Mouse (Mus musculus): ENCODE data around the gene Gtf2e1. TPM values are rescaled to one million over a fixed set of nuclear protein-coding genes. Genes with fewer than 3 reads are reported as not detected.

Gene Gtf2e1
- polyA plus RNA-seq, 1 experiment = 7.9 TPM

GRCm38 (mm10) chr16:37478311-37479291 is 61.0 kb downstream of the Gtf2e1 start:
- no peak for DNase-seq (ENCODE audit: low read depth)

DNA sequence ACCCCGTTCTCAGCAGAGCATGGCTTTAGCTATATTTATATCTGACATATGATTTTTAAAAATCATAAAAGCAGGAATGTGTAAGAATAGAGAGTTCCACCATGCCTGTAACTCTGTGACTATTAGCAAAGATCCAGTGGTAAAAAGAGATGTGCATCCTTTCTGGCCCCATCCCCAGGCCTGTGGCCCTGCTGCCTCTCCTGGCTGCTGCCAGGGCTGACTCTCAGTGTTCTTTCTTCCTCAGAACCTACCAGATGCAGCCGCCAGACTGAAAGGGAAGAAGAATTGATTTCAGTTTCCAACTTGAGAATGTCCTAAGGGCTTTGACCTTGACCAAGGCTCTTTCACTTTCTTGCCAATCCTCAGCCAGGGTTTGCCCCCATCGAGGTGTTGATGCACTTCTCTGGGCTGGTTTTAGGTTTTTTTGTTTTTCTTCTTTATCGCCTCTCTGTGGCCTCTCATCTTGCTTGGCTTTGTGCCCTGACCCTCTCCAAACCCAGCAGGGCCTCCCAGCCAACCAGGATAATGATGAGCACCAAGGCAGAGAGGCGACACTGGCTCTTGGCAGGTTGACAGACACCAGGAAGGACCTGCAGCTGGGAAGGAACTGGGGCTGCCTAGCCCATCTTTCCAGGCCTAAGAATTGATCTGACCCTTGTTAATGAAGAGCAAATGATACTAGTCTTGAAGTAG is 66.8 kb downstream of the Gtf2e1 start:
- no peak for DNase-seq (ENCODE audit: low read depth)

- no peak for DNase-seq (ENCODE audit: low read depth)
Measured at GRCm38 (mm10) chr16:37469595-37469994, 70.0 kb downstream of the Gtf2e1 start.

- no peak for DNase-seq (ENCODE audit: low read depth)
Measured at GRCm38 (mm10) chr16:37463981-37464380, 75.6 kb downstream of the Gtf2e1 start.

GRCm38 (mm10) chr16:37462886-37463285 is 76.7 kb downstream of the Gtf2e1 start:
- DNase-seq (ENCODE audit: low read depth) = no peak

GRCm38 (mm10) chr16:37461601-37462000 is 78.0 kb downstream of the Gtf2e1 start:
- DNase-seq (ENCODE audit: low read depth) = no peak

Other genes starting within 250 kb of the Gtf2e1 start
- gene Stxbp5l, start 154.8 kb downstream of the Gtf2e1 start, polyA plus RNA-seq (2012; rRNA removed) = not detected in 2 replicates
- gene Rabl3, start 96 bp upstream of the Gtf2e1 start, polyA plus RNA-seq (2012; rRNA removed) = 3.3 and 3.6 TPM in 2 replicates
- 0.14 and 0.49 TPM in 2 replicates for gene Hgd, start 40.4 kb upstream of the Gtf2e1 start, polyA plus RNA-seq (2012; rRNA removed)
- 65.0 and 93.1 TPM in 2 replicates for gene Ndufb4, start 114.7 kb upstream of the Gtf2e1 start, polyA plus RNA-seq (2012; rRNA removed)
- gene Fstl1, start 237.1 kb upstream of the Gtf2e1 start, polyA plus RNA-seq (2012; rRNA removed) = 56.9 and 84.0 TPM in 2 replicates

Data from gonadal fat pad, adult 2 months (tissue).